ENCODE assay signal across 8 mouse cellular contexts in the genomic region with DNA sequence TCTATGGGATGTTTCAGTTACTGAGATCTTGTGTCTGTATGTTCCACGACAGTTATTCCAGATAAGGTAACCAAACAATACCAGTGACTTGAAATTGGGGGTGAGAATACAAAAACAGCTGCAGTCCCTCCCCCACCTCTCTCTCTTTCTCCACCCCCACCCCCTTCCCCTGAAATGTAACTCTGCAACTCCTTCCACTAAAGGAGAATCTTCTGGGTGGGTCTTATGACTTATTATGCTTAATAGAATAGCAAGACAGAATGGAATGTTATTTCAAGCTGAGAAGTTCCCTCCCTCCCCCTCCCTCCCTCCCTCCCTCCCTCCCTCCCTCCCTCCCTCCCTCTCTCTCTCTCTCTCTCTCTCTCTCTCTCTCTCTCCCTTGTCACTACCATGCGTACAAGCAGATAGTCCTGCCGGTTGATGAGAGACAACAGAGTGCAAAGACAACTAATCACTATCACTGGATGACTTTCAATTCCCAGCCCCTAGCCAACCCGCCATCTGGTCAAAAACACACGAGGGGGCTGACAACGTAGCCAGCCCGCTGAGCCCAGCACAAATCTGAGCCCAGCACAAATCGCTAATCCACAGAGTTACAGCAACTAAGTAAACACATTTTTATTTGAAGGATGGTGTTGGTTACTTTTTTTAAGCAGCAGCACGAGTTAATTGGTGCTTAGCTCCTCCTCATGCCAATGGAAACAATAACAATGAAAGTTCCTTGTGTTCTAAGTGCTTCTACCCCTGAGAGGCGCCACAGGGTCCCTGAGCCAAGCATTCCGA. TPM values are rescaled to one million over a fixed set of nuclear protein-coding genes. Genes with fewer than 3 reads are reported as not detected.
A peak's percentile ranks its signal among the peaks of the same experiment; 100 is the strongest.
DNase-seq lines count a peak whose midpoint lies in the region; ATAC-seq lines count a peak whose summit lies in the region.
"Had no signal": no experiment of that assay in that cellular context is flagged by ENCODE, and none has a peak within 500 bp of the region (broad histone marks: within the 10 kb centered on the region; RNA-seq: fewer than 3 reads in every experiment).

No protein-coding gene starts in this region.

- DNase-seq in kidney, adult 18-20 months, result no peak
- DNase-seq in R1 (ENCODE audit: low read depth, low spot score), result peak; percentile 52
- DNase-seq in liver, embryonic 13.5 days, result no peak
- DNase-seq in testis, postnatal 14 days (ENCODE audit: low spot score), result no peak
- DNase-seq in left cerebral cortex, adult 18-20 months (ENCODE audit: low spot score in 2 of 2), result no peak

- H3K4me1 ChIP-seq in kidney, embryonic 14.5 days (ENCODE audit: control insufficient read depth, insufficient read depth, low read length), result no peaks in the 10 kb centered on the region
- H3K4me1 ChIP-seq in embryonic facial prominence, embryonic 13.5 days, result peaks cover 27% of the 10 kb centered on the region
- H3K4me1 ChIP-seq in liver, embryonic 13.5 days (replicated peaks), result no peaks in the 10 kb centered on the region; the same call in 1 of the 2 replicates

- H3K9ac ChIP-seq in kidney, embryonic 14.5 days (ENCODE audit: low read depth, low read length), result no peak overlapping the region
- H3K9ac ChIP-seq in embryonic facial prominence, embryonic 13.5 days, result no peak overlapping the region
- no peak overlapping the region for H3K9ac ChIP-seq in liver, embryonic 13.5 days

- peak overlapping the region; percentile 12; the same call in 1 of the 2 replicates for H3K4me2 ChIP-seq in kidney, embryonic 14.5 days (replicated peaks; ENCODE audit: low read depth, low read length)
- peak overlapping the region; percentile 45 for H3K4me2 ChIP-seq in embryonic facial prominence, embryonic 13.5 days
- H3K4me2 ChIP-seq in liver, embryonic 13.5 days, result peak overlapping the region; percentile 26; the same call in 1 of the 2 replicates

- peaks cover 3% of the 10 kb centered on the region; the same call in 1 of the 2 replicates for H3K27me3 ChIP-seq in kidney, embryonic 14.5 days (ENCODE audit: control insufficient read depth, insufficient read depth, low read length)
- peaks cover 40% of the 10 kb centered on the region for H3K27me3 ChIP-seq in embryonic facial prominence, embryonic 13.5 days
- H3K27me3 ChIP-seq in liver, embryonic 13.5 days, result peaks cover 21% of the 10 kb centered on the region

- H3K4me3 ChIP-seq in kidney, embryonic 14.5 days (ENCODE audit: low read length), result no peak overlapping the region
- H3K4me3 ChIP-seq in embryonic facial prominence, embryonic 13.5 days, result no peak overlapping the region
- no peak overlapping the region for H3K4me3 ChIP-seq in liver, embryonic 13.5 days (replicated peaks)

- no peak overlapping the region for H3K27ac ChIP-seq in kidney, embryonic 14.5 days (ENCODE audit: low read depth, low read length)
- H3K27ac ChIP-seq in embryonic facial prominence, embryonic 13.5 days, result no peak overlapping the region
- no peak overlapping the region for H3K27ac ChIP-seq in liver, embryonic 13.5 days

- no peaks in the 10 kb centered on the region for H3K36me3 ChIP-seq in kidney, embryonic 14.5 days (ENCODE audit: control insufficient read depth, insufficient read depth, low read length)
- no peaks in the 10 kb centered on the region for H3K36me3 ChIP-seq in embryonic facial prominence, embryonic 13.5 days
- H3K36me3 ChIP-seq in liver, embryonic 13.5 days, result no peaks in the 10 kb centered on the region

- H3K9me3 ChIP-seq in kidney, embryonic 14.5 days (ENCODE audit: control insufficient read depth, low read length), result no peaks in the 10 kb centered on the region
- H3K9me3 ChIP-seq in embryonic facial prominence, embryonic 13.5 days, result no peaks in the 10 kb centered on the region
- no peaks in the 10 kb centered on the region for H3K9me3 ChIP-seq in liver, embryonic 13.5 days (replicated peaks)

- WGBS in kidney, embryonic 14.5 days, result 2% methylated on average over 11 of the region's 11 CpGs
- WGBS in embryonic facial prominence, embryonic 13.5 days, result 5% methylated on average over 11 of the region's 11 CpGs
- 5% methylated on average over 10 of the region's 11 CpGs for WGBS in liver, embryonic 13.5 days (ENCODE audit: insufficient replicate concordance)

- ATAC-seq in kidney, embryonic 14.5 days (ENCODE audit: low FRiP score, low TSS enrichment), result no peak
- ATAC-seq in embryonic facial prominence, embryonic 13.5 days (ENCODE audit: insufficient number of reproducible peaks, insufficient read depth, low FRiP score, low TSS enrichment, low read depth), result no peak
- ATAC-seq in liver, embryonic 13.5 days (ENCODE audit: low read depth), result no peak

RNA-seq across cellular contexts. Expression of gene Hspb8, which starts 25.9 kb away (rescaled TPM):
- polyA plus RNA-seq in kidney, embryonic 14.5 days (2014; fragmentation: Nextera tagmentation; extraction: Ambion mirVana), result 2.4 and 3.0 TPM in 2 replicates
- polyA plus RNA-seq in embryonic facial prominence, embryonic 13.5 days (2015; fragmentation: Nextera tagmentation; extraction: Ambion mirVana), result 8.4 and 11.0 TPM in 2 replicates
- 1.1 and 1.6 TPM in 2 replicates for polyA plus RNA-seq in liver, embryonic 13.5 days (2015; fragmentation: Nextera tagmentation; extraction: Ambion mirVana)
- total RNA-seq in left cerebral cortex, adult 18-20 months (2021), result 10 to 100 TPM; 11.5 to 11.6 TPM
- total RNA-seq: granulocyte monocyte progenitor cell, adult 5-6 weeks had no signal
